Mouse (Mus musculus): Measurements from ENCODE around the gene S100a7a. TPM values are rescaled to one million over a fixed set of nuclear protein-coding genes. Genes with fewer than 3 reads are reported as not detected.

Gene S100a7a
- polyA plus RNA-seq, 1 experiment = 1.1 TPM

- TF ChIP-seq CTCF (IDR thresholded peaks at IDR 0.05; ENCODE audit: extremely low read depth, insufficient read depth, low read length) (no peak), POLR2A (IDR thresholded peaks at IDR 0.05; ENCODE audit: extremely low read depth, insufficient read depth, low read length) (no peak)
These were observed 30.1 kb downstream of the S100a7a start for GRCm38 (mm10) chr3:90683929-90684328.

GRCm38 (mm10) chr3:90686835-90687234 lies 33.0 kb downstream of the S100a7a start:
- no peak overlapping the region for H3K4me3 ChIP-seq (ENCODE audit: insufficient read depth, low read length)
- TF ChIP-seq CTCF (IDR thresholded peaks at IDR 0.05; ENCODE audit: extremely low read depth, insufficient read depth, low read length) (no peak), POLR2A (IDR thresholded peaks at IDR 0.05; ENCODE audit: extremely low read depth, insufficient read depth, low read length) (no peak)
- H3K4me1 ChIP-seq (ENCODE audit: control insufficient read depth, insufficient read depth, low read length) = no peaks in the 10 kb centered on the region
- no peak overlapping the region for H3K27ac ChIP-seq (ENCODE audit: insufficient read depth, low read length)

More at GRCm38 (mm10) chr3:90683929-90684328, 30.1 kb downstream of the S100a7a start:
- no peaks in the 10 kb centered on the region for H3K4me1 ChIP-seq (ENCODE audit: control insufficient read depth, insufficient read depth, low read length)
- H3K4me3 ChIP-seq (ENCODE audit: insufficient read depth, low read length) = no peak overlapping the region
- no peak overlapping the region for H3K27ac ChIP-seq (ENCODE audit: insufficient read depth, low read length)

GRCm38 (mm10) chr3:90693496-90693895 lies 39.7 kb downstream of the S100a7a start:
- TF ChIP-seq POLR2A (IDR thresholded peaks at IDR 0.05; ENCODE audit: extremely low read depth, insufficient read depth, low read length) (no peak), CTCF (IDR thresholded peaks at IDR 0.05; ENCODE audit: extremely low read depth, insufficient read depth, low read length) (no peak)
- no peak overlapping the region for H3K27ac ChIP-seq (ENCODE audit: insufficient read depth, low read length)
- no peaks in the 10 kb centered on the region for H3K4me1 ChIP-seq (ENCODE audit: control insufficient read depth, insufficient read depth, low read length)
- H3K4me3 ChIP-seq (ENCODE audit: insufficient read depth, low read length) = no peak overlapping the region

- H3K4me3 ChIP-seq (ENCODE audit: insufficient read depth, low read length) = no peak within 1 kb of the TSS
- no peak within 1 kb of the TSS for H3K27ac ChIP-seq (ENCODE audit: insufficient read depth, low read length)
- no peaks in the 10 kb centered on the region for H3K4me1 ChIP-seq (ENCODE audit: control insufficient read depth, insufficient read depth, low read length)
- TF ChIP-seq CTCF (IDR thresholded peaks at IDR 0.05; ENCODE audit: extremely low read depth, insufficient read depth, low read length) (no peak), POLR2A (IDR thresholded peaks at IDR 0.05; ENCODE audit: extremely low read depth, insufficient read depth, low read length) (no peak)
These were observed 41.8 kb downstream of the S100a7a start, which contains the start of gene S100a9 for GRCm38 (mm10) chr3:90695613-90696012. Gene S100a9 (minus strand): TSS chr3:90695721.

DNA sequence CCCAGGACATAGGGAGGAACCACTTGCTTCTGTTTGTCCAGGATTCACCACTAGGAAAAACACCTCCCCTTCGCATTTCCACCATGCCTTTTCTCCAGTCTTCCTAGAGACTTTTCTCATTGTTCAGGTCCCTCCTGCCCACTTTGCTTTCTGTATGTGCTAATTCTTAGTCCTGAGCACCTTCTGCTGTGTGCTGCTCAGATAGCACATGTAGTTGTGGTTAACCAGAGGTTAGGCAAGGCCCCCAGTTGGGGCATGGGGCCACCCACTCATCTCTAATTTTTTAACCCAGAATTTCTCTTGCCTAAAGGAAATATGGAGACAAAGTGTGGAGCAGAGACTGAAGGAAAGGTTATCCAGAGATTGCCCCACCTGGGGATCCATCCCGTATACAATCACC lies 48.4 kb downstream of the S100a7a start:
- no peak for TF ChIP-seq POLR2A (IDR thresholded peaks at IDR 0.05; ENCODE audit: extremely low read depth, insufficient read depth, low read length)
- no peak for TF ChIP-seq CTCF (IDR thresholded peaks at IDR 0.05; ENCODE audit: extremely low read depth, insufficient read depth, low read length)
- Histone ChIP-seq H3K4me1 (ENCODE audit: control insufficient read depth, insufficient read depth, low read length) (no peaks in the 10 kb centered on the region), H3K4me3 (ENCODE audit: insufficient read depth, low read length) (no peak overlapping the region), H3K27ac (ENCODE audit: insufficient read depth, low read length) (no peak overlapping the region)

Other genes with a start within 250 kb of the S100a7a start
- gene Ints3, start 220.4 kb upstream of the S100a7a start, polyA plus RNA-seq (2012; rRNA removed) = 44.8 and 46.1 TPM in 2 replicates
- gene Npr1, start 188.2 kb upstream of the S100a7a start, polyA plus RNA-seq (2012; rRNA removed) = 3.3 and 4.7 TPM in 2 replicates
- 78.7 and 79.5 TPM in 2 replicates for gene Ilf2, start 177.9 kb upstream of the S100a7a start, polyA plus RNA-seq (2012; rRNA removed)
- gene Snapin, start 163.0 kb upstream of the S100a7a start, polyA plus RNA-seq (2012; rRNA removed) = 65.0 and 73.2 TPM in 2 replicates
- gene Chtop, start 144.5 kb upstream of the S100a7a start, polyA plus RNA-seq (2012; rRNA removed) = 126 and 131 TPM in 2 replicates
- 265 and 281 TPM in 2 replicates for gene S100a1, start 139.6 kb upstream of the S100a7a start, polyA plus RNA-seq (2012; rRNA removed)
- 74.0 and 74.6 TPM in 2 replicates for gene S100a13, start 139.6 kb upstream of the S100a7a start, polyA plus RNA-seq (2012; rRNA removed)
- gene S100a14, start 127.2 kb upstream of the S100a7a start, polyA plus RNA-seq (2012; rRNA removed) = not detected in 2 replicates
- 116 and 134 TPM in 2 replicates for gene S100a16, start 116.8 kb upstream of the S100a7a start, polyA plus RNA-seq (2012; rRNA removed)
- gene S100a3, start 93.4 kb upstream of the S100a7a start, polyA plus RNA-seq (2012; rRNA removed) = 1.9 and 2.0 TPM in 2 replicates
- gene S100a2, start 63.8 kb upstream of the S100a7a start, polyA plus RNA-seq (2012; rRNA removed) = not detected in 2 replicates
- gene Gm42674, start 52.1 kb upstream of the S100a7a start, polyA plus RNA-seq (2012; rRNA removed) = not detected in 2 replicates
- 10.9 and 13.4 TPM in 2 replicates for gene S100a4, start 50.2 kb upstream of the S100a7a start, polyA plus RNA-seq (2012; rRNA removed)
- not detected in 2 replicates for gene S100a5, start 45.5 kb upstream of the S100a7a start, polyA plus RNA-seq (2012; rRNA removed)
- gene S100a6, start 41.1 kb upstream of the S100a7a start, polyA plus RNA-seq (2012; rRNA removed) = 51.5 and 66.4 TPM in 2 replicates
- gene S100a8, start 15.0 kb downstream of the S100a7a start, polyA plus RNA-seq (2012; rRNA removed) = 0.95 and 1.8 TPM in 2 replicates
- gene S100a9, start 41.7 kb downstream of the S100a7a start, polyA plus RNA-seq (2012; rRNA removed) = 1.6 and 2.2 TPM in 2 replicates
- not detected in 2 replicates for gene Pglyrp4, start 72.9 kb downstream of the S100a7a start, polyA plus RNA-seq (2012; rRNA removed)
- not detected in 2 replicates for gene Gm5849, start 123.9 kb downstream of the S100a7a start, polyA plus RNA-seq (2012; rRNA removed)

Measured in cortical plate, adult 2 months (tissue).